7 mouse cellular contexts compared by ENCODE assay signal in genomic region chr9:77502548-77503438, GRCm38 (mm10). TPM values are rescaled to one million over a fixed set of nuclear protein-coding genes. Genes with fewer than 3 reads are reported as not detected.
A peak's percentile ranks its signal among the peaks of the same experiment; 100 is the strongest.
DNase-seq lines count a peak whose midpoint lies in the region; ATAC-seq and TF ChIP-seq lines count a peak whose summit lies in the region.

No protein-coding gene starts in this region.

- no peak for TF ChIP-seq EP300 in heart, postnatal 0 days (IDR thresholded peaks at IDR 0.05; ENCODE audit: low read depth)

- peak overlapping the region; percentile 35 for H3K4me2 ChIP-seq in heart, postnatal 0 days (ENCODE audit: low read depth, low read length)
- peak overlapping the region; percentile 10; the same call in 1 of the 2 replicates for H3K4me2 ChIP-seq in midbrain, embryonic 15.5 days

- H3K4me1 ChIP-seq in thymus, adult 2 months (replicated peaks; ENCODE audit: control insufficient read depth, insufficient read depth, low read length) = peaks cover 11% of the 10 kb centered on the region
- H3K4me1 ChIP-seq in heart, postnatal 0 days (ENCODE audit: control insufficient read depth, insufficient read depth) = peaks cover 29% of the 10 kb centered on the region
- H3K4me1 ChIP-seq in midbrain, embryonic 15.5 days = peaks cover 14% of the 10 kb centered on the region

- DNase-seq in thymus, postnatal 14 days = peak; percentile 1
- DNase-seq in thymus, adult 2 months = no peak
- peak; percentile 29 to 48 for DNase-seq in cerebellum, postnatal 36 days
- DNase-seq in heart, postnatal 0 days (ENCODE audit: low spot score) = peak; percentile 47
- no peak for DNase-seq in thymus, adult 18-20 months
- DNase-seq in urinary bladder, postnatal 36 days (ENCODE audit: low spot score in 2 of 2) = no peak

- no peak for TF ChIP-seq POLR2A in thymus, adult 2 months (IDR thresholded peaks at IDR 0.05; ENCODE audit: control insufficient read depth, extremely low read depth, insufficient read depth, low read length, poor library complexity)

- H3K27ac ChIP-seq in thymus, adult 2 months (ENCODE audit: control insufficient read depth, insufficient read depth, low read length) = no peak overlapping the region
- H3K27ac ChIP-seq in heart, postnatal 0 days (ENCODE audit: low read depth) = peak overlapping the region; percentile 69
- H3K27ac ChIP-seq in midbrain, embryonic 15.5 days = no peak overlapping the region; the same call in 1 of the 2 replicates

- no peak overlapping the region for H3K9ac ChIP-seq in heart, postnatal 0 days (replicated peaks; ENCODE audit: low read depth, low read length)
- H3K9ac ChIP-seq in midbrain, embryonic 15.5 days = no peak overlapping the region

- WGBS in thymus, adult 2 months = 91% methylated on average over 14 of the region's 14 CpGs
- 68% methylated on average over 14 of the region's 14 CpGs for WGBS in heart, postnatal 0 days
- WGBS in midbrain, embryonic 15.5 days = 10% methylated on average over 14 of the region's 14 CpGs

- TF ChIP-seq CTCF in thymus, adult 2 months (IDR thresholded peaks at IDR 0.05; ENCODE audit: borderline replicate concordance, control insufficient read depth, extremely low read depth, insufficient read depth, low read length, poor library complexity) = no peak
- TF ChIP-seq CTCF in heart, postnatal 0 days (IDR thresholded peaks at IDR 0.05; ENCODE audit: low read depth) = no peak

- H3K27me3 ChIP-seq in thymus, adult 2 months (ENCODE audit: control insufficient read depth, insufficient read depth, low read length) = no peaks in the 10 kb centered on the region
- H3K27me3 ChIP-seq in heart, postnatal 0 days (ENCODE audit: control insufficient read depth, insufficient read depth, low read length) = no peaks in the 10 kb centered on the region
- 0 out of 2 replicates have a peak, but pooled peaks cover 5% of the 10 kb centered on the region for H3K27me3 ChIP-seq in midbrain, embryonic 15.5 days (replicated peaks)

- no peaks in the 10 kb centered on the region for H3K36me3 ChIP-seq in thymus, adult 2 months (ENCODE audit: control insufficient read depth, insufficient read depth, low read length)
- no peaks in the 10 kb centered on the region for H3K36me3 ChIP-seq in heart, postnatal 0 days (replicated peaks; ENCODE audit: control insufficient read depth, insufficient read depth, low read length)
- H3K36me3 ChIP-seq in midbrain, embryonic 15.5 days (replicated peaks) = no peaks in the 10 kb centered on the region

- no peaks in the 10 kb centered on the region for H3K9me3 ChIP-seq in heart, postnatal 0 days (replicated peaks; ENCODE audit: control insufficient read depth, low read length)
- no peaks in the 10 kb centered on the region for H3K9me3 ChIP-seq in midbrain, embryonic 15.5 days

- no peak overlapping the region for H3K4me3 ChIP-seq in thymus, adult 2 months (ENCODE audit: control insufficient read depth, insufficient read depth, low read length)
- no peak overlapping the region for H3K4me3 ChIP-seq in heart, postnatal 0 days (ENCODE audit: low read depth, low read length)
- no peak overlapping the region for H3K4me3 ChIP-seq in midbrain, embryonic 15.5 days

- ATAC-seq in heart, postnatal 0 days (ENCODE audit: insufficient read depth, low read depth) = peak; percentile 73
- ATAC-seq in midbrain, embryonic 15.5 days (replicated peaks) = peak; percentile 78

RNA-seq across cellular contexts. Expression of gene Lrrc1, which starts 41.9 kb away (rescaled TPM):
- polyA plus RNA-seq in thymus, adult 2 months (2012; rRNA removed) = 51.3 and 76.0 TPM in 2 replicates
- total RNA-seq in heart, postnatal 0 days (2014; rRNA removed; ENCODE audit: low replicate concordance) = 43.8 and 70.3 TPM in 2 replicates
- 14.7 and 17.7 TPM in 2 replicates for polyA plus RNA-seq in heart, postnatal 0 days (2015; fragmentation: Nextera tagmentation; extraction: Ambion mirVana)
- polyA plus RNA-seq in midbrain, embryonic 15.5 days (2015; fragmentation: Nextera tagmentation; extraction: Ambion mirVana) = 5.2 and 6.6 TPM in 2 replicates

Comparison
In these comparisons a context has a peak if more than half of its experiments do, and no peak if none do; other contexts are left out.
1. DNase-seq: peak in thymus, postnatal 14 days (single experiment), cerebellum, postnatal 36 days (2 of 2) and heart, postnatal 0 days (single experiment); none in thymus, adult 2 months (single experiment), thymus, adult 18-20 months (0 of 2) and urinary bladder, postnatal 36 days (0 of 2).